Mouse (Mus musculus): ENCODE data around the gene Clpb. TPM values are rescaled to one million over a fixed set of nuclear protein-coding genes. Genes with fewer than 3 reads are reported as not detected.

The Clpb gene
- polyA plus RNA-seq, 1 experiment, result 7.2 TPM

DNA sequence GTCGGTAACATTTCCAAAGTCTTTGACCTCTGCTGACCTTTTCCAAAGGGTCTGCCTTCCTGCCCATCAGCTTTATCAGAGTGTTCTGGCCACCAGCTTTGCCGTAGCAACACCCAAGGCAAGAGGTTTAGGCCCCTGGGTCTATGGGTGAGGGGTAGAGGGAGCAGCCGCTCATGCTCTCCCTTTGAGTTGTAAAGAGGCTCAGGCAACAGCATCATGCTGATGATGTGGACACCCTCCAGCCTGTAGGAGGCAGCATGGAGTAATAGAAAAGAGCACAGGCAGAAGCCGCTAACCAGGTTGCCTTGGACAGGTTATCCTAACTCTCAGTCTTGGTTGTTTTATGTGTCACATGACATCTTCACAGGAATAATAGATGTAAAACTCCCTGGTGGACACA lies 61.6 kb downstream of the Clpb start:
- Histone ChIP-seq H3K27ac (ENCODE audit: insufficient read depth, low read depth, low read length) (no peak overlapping the region), H3K4me3 (ENCODE audit: low read depth, low read length) (no peak overlapping the region), H3K27me3 (ENCODE audit: control insufficient read depth, insufficient read depth, low read length) (no peaks in the 10 kb centered on the region), H3K4me1 (ENCODE audit: control insufficient read depth, insufficient read depth, insufficient read length, low read length) (no peaks in the 10 kb centered on the region), H3K36me3 (ENCODE audit: control insufficient read depth, insufficient read depth, low read length) (no peaks in the 10 kb centered on the region)
- TF ChIP-seq POLR2A (IDR thresholded peaks at IDR 0.05; ENCODE audit: low read depth, low read length), result no peak
- peak; percentile 39; the same call in 1 of the 2 replicates for TF ChIP-seq CTCF (IDR thresholded peaks at IDR 0.05; ENCODE audit: extremely low read depth, insufficient read length, insufficient replicate concordance, low read depth, low read length)
- 89% methylated on average over 4 of the region's 4 CpGs for WGBS

DNA sequence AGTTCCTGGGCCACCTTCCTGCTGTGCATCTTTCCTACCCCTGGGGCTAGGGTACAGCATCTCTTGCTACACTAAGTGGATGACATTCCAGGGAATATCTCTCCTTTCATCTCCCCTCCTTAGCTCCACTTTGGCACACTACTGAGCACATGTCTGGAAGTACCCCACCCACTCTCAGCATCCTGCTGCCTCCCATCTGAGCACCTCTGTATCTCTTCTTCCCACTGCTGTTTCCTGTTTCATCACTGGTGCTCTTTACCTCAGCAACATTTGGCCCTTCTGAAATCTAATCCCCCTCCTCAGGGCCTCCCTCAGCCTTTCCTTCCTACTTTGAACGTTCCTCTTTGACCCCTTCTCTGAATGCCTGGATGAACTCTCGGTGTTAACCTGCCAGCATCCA lies 63.5 kb downstream of the Clpb start:
- no peaks in the 10 kb centered on the region for H3K4me1 ChIP-seq (ENCODE audit: control insufficient read depth, insufficient read depth, insufficient read length, low read length)
- TF ChIP-seq CTCF (IDR thresholded peaks at IDR 0.05; ENCODE audit: extremely low read depth, insufficient read length, insufficient replicate concordance, low read depth, low read length), result no peak
- TF ChIP-seq POLR2A (IDR thresholded peaks at IDR 0.05; ENCODE audit: low read depth, low read length), result no peak
- no peaks in the 10 kb centered on the region for H3K36me3 ChIP-seq (ENCODE audit: control insufficient read depth, insufficient read depth, low read length)
- 82% methylated on average over 2 of the region's 2 CpGs for WGBS
- no peaks in the 10 kb centered on the region for H3K27me3 ChIP-seq (ENCODE audit: control insufficient read depth, insufficient read depth, low read length)
- no peak overlapping the region for H3K27ac ChIP-seq (ENCODE audit: insufficient read depth, low read depth, low read length)
- H3K4me3 ChIP-seq (ENCODE audit: low read depth, low read length), result no peak overlapping the region

DNA sequence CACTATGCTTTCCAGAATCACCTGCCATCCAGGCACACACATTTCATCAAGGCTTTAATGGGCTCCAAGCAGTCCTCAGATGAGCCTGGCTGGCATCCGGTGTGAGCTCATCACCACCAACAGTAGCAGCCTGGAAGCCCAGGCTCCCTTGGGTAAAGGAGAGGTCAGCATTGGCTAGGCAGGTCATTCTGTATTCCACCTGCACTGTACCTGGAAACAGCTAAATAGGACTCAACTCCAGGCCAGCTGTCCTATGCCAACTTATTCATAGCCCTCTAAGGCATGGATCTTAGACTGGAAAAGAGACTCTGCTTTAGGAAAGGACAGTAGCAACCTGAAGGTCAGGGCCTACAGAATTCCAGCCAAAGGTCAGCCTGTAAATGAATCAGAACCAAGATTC lies 68.7 kb downstream of the Clpb start:
- no peak overlapping the region for H3K4me3 ChIP-seq (ENCODE audit: low read depth, low read length)
- no peaks in the 10 kb centered on the region for H3K4me1 ChIP-seq (ENCODE audit: control insufficient read depth, insufficient read depth, insufficient read length, low read length)
- H3K36me3 ChIP-seq (ENCODE audit: control insufficient read depth, insufficient read depth, low read length), result no peaks in the 10 kb centered on the region
- WGBS, result 100% methylated on average over 1 of the region's 1 CpGs
- no peak for TF ChIP-seq CTCF (IDR thresholded peaks at IDR 0.05; ENCODE audit: extremely low read depth, insufficient read length, insufficient replicate concordance, low read depth, low read length)
- TF ChIP-seq POLR2A (IDR thresholded peaks at IDR 0.05; ENCODE audit: low read depth, low read length), result no peak
- no peak overlapping the region for H3K27ac ChIP-seq (ENCODE audit: insufficient read depth, low read depth, low read length)
- no peaks in the 10 kb centered on the region for H3K27me3 ChIP-seq (ENCODE audit: control insufficient read depth, insufficient read depth, low read length)

DNA sequence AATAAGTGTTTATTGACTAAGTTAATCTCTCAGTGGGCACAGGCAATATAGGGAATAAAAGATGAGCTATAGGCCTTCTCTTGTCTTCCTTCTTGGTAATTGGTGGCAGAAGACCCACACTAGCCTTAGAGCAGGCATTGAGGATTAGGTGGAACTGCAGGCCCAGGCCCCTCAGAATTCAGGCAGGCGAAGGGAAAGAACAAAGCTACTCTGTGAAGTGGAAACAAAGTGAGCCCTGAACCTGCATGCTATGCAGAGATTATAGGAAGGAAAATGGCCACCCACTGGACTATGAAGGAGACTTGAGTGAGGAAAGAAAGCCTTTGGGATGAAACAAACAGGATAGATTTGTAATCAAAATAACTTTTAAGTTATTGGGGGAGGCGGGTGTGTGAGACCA lies 69.6 kb downstream of the Clpb start:
- WGBS, result 92% methylated on average over 2 of the region's 2 CpGs
- no peaks in the 10 kb centered on the region for H3K4me1 ChIP-seq (ENCODE audit: control insufficient read depth, insufficient read depth, insufficient read length, low read length)
- H3K4me3 ChIP-seq (ENCODE audit: low read depth, low read length), result no peak overlapping the region
- TF ChIP-seq POLR2A (IDR thresholded peaks at IDR 0.05; ENCODE audit: low read depth, low read length) (no peak), CTCF (IDR thresholded peaks at IDR 0.05; ENCODE audit: extremely low read depth, insufficient read length, insufficient replicate concordance, low read depth, low read length) (no peak)
- no peak overlapping the region for H3K27ac ChIP-seq (ENCODE audit: insufficient read depth, low read depth, low read length)
- no peaks in the 10 kb centered on the region for H3K36me3 ChIP-seq (ENCODE audit: control insufficient read depth, insufficient read depth, low read length)
- no peaks in the 10 kb centered on the region for H3K27me3 ChIP-seq (ENCODE audit: control insufficient read depth, insufficient read depth, low read length)

DNA sequence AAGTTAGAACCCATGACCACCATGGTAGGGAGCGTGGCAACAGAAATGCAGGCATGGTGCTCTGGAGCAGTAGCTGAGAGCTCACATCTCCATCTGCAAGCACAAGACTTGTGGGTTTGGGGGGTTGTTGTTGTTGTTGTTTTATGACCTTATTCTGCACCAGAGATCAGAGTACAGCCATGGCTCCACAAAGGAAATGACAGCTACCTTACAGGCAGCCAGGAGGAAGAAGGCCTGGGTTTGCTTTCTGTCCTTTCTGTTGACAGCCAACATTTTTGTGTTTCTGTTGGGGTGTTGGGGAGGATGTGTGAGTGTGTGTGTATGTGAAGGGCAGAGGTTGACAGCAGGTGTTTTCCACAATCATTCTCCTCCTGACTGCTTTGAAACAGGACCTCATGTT lies 71.9 kb downstream of the Clpb start:
- no peak overlapping the region for H3K4me3 ChIP-seq (ENCODE audit: low read depth, low read length)
- H3K36me3 ChIP-seq (ENCODE audit: control insufficient read depth, insufficient read depth, low read length), result no peaks in the 10 kb centered on the region
- H3K27me3 ChIP-seq (ENCODE audit: control insufficient read depth, insufficient read depth, low read length), result no peaks in the 10 kb centered on the region
- WGBS, result 98% methylated on average over 1 of the region's 1 CpGs
- no peak overlapping the region for H3K27ac ChIP-seq (ENCODE audit: insufficient read depth, low read depth, low read length)
- no peak for TF ChIP-seq CTCF (IDR thresholded peaks at IDR 0.05; ENCODE audit: extremely low read depth, insufficient read length, insufficient replicate concordance, low read depth, low read length)
- no peak for TF ChIP-seq POLR2A (IDR thresholded peaks at IDR 0.05; ENCODE audit: low read depth, low read length)
- H3K4me1 ChIP-seq (ENCODE audit: control insufficient read depth, insufficient read depth, insufficient read length, low read length), result no peaks in the 10 kb centered on the region

DNA sequence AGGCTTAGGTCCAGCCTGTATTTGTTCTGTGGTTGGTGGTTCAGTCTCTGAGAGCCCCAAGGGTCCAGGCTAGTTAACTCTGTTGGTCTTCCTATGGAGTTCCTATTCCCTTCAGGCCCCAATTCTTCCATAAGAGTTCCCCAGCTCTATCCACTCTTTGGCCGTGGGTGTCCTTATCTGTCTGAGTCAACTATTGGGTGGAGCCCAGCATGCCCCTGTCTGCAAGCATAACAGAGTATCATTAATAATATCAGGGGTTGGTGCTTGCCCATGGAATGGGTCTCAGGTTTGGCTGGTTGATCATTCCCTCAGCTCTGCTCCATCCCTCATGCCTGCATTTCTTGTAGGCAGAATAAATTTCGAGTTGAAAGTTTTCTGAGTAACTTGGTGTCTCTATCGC lies 74.3 kb downstream of the Clpb start:
- TF ChIP-seq CTCF (IDR thresholded peaks at IDR 0.05; ENCODE audit: extremely low read depth, insufficient read length, insufficient replicate concordance, low read depth, low read length), result no peak
- WGBS, result 58% methylated on average over 3 of the region's 3 CpGs
- no peaks in the 10 kb centered on the region for H3K4me1 ChIP-seq (ENCODE audit: control insufficient read depth, insufficient read depth, insufficient read length, low read length)
- no peak overlapping the region for H3K27ac ChIP-seq (ENCODE audit: insufficient read depth, low read depth, low read length)
- H3K27me3 ChIP-seq (ENCODE audit: control insufficient read depth, insufficient read depth, low read length), result no peaks in the 10 kb centered on the region
- H3K4me3 ChIP-seq (ENCODE audit: low read depth, low read length), result no peak overlapping the region
- H3K36me3 ChIP-seq (ENCODE audit: control insufficient read depth, insufficient read depth, low read length), result no peaks in the 10 kb centered on the region

DNA sequence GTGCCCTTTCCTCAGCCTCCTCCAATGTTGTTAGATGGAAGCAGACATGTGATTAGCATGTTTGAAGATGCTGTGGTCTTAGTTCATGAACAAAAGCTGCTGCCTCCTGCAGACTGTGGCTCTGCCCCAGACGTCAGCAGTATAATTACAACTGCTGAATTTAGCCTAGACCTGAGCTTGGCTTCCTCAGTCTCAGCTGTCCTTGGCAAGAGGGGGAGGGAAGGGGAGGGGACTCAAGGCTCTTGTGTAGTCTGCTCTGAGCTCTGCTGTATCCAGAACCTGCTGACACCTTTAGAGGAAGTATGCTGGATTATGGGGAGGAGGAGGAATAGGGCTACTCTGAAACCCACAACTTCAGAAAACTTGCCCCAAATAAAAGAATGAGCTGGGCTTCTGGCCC lies 76.2 kb downstream of the Clpb start:
- TF ChIP-seq POLR2A (IDR thresholded peaks at IDR 0.05; ENCODE audit: low read depth, low read length) (no peak), CTCF (IDR thresholded peaks at IDR 0.05; ENCODE audit: extremely low read depth, insufficient read length, insufficient replicate concordance, low read depth, low read length) (no peak)
- WGBS, result 76% methylated on average over 1 of the region's 1 CpGs
- H3K36me3 ChIP-seq (ENCODE audit: control insufficient read depth, insufficient read depth, low read length), result no peaks in the 10 kb centered on the region
- no peaks in the 10 kb centered on the region for H3K27me3 ChIP-seq (ENCODE audit: control insufficient read depth, insufficient read depth, low read length)
- no peak overlapping the region for H3K4me3 ChIP-seq (ENCODE audit: low read depth, low read length)
- no peaks in the 10 kb centered on the region for H3K4me1 ChIP-seq (ENCODE audit: control insufficient read depth, insufficient read depth, insufficient read length, low read length)
- no peak overlapping the region for H3K27ac ChIP-seq (ENCODE audit: insufficient read depth, low read depth, low read length)

DNA sequence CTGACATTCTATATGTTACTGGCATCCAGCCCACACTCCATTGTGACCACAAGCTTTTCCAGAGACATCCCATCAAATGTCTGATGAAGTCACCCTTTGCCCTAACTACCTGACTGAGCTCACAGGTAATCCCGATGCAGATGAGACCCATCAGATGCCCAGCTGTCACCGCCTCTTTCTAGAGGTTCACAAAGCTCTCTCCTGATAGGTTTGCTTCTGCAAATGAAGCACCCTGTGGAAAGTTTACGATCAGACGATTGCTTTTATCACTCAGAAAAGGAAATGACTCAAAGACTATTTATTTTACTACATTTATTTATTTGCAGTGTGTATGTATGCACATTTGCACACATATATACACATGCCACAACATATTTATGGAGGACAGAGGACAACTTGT lies 80.1 kb downstream of the Clpb start:
- no peak for TF ChIP-seq POLR2A (IDR thresholded peaks at IDR 0.05; ENCODE audit: low read depth, low read length)
- TF ChIP-seq CTCF (IDR thresholded peaks at IDR 0.05; ENCODE audit: extremely low read depth, insufficient read length, insufficient replicate concordance, low read depth, low read length), result no peak
- Histone ChIP-seq H3K27ac (ENCODE audit: insufficient read depth, low read depth, low read length) (no peak overlapping the region), H3K27me3 (ENCODE audit: control insufficient read depth, insufficient read depth, low read length) (no peaks in the 10 kb centered on the region), H3K36me3 (ENCODE audit: control insufficient read depth, insufficient read depth, low read length) (no peaks in the 10 kb centered on the region), H3K4me3 (ENCODE audit: low read depth, low read length) (no peak overlapping the region), H3K4me1 (ENCODE audit: control insufficient read depth, insufficient read depth, insufficient read length, low read length) (no peaks in the 10 kb centered on the region)
- 46% methylated on average over 4 of the region's 4 CpGs for WGBS
